Mouse (Mus musculus): ENCODE results near the gene Rab6b.
"Not testable (repeated sequence)": the region's sequence is repeated elsewhere in the genome, so short reads cannot be mapped to it uniquely, and the experiment has no call there.

The Rab6b gene

GRCm38 (mm10) chr9:103139481-103139880, 27.9 kb downstream of the Rab6b start:
- DNase-seq (ENCODE audit: extremely low read depth, insufficient read length, low spot score) = peak; percentile 49

- DNase-seq (ENCODE audit: extremely low read depth, insufficient read length, low spot score) = no peak
Observed at GRCm38 (mm10) chr9:103140384-103140783, 28.8 kb downstream of the Rab6b start.

- no peak for DNase-seq (ENCODE audit: extremely low read depth, insufficient read length, low spot score)
Observed at GRCm38 (mm10) chr9:103141266-103141665, 29.7 kb downstream of the Rab6b start.

- no peak for DNase-seq (ENCODE audit: extremely low read depth, insufficient read length, low spot score)
Observed at GRCm38 (mm10) chr9:103143881-103144280, 32.3 kb downstream of the Rab6b start.

GRCm38 (mm10) chr9:103145351-103145750, 33.8 kb downstream of the Rab6b start:
- no peak for DNase-seq (ENCODE audit: extremely low read depth, insufficient read length, low spot score)

- DNase-seq (ENCODE audit: extremely low read depth, insufficient read length, low spot score) = no peak
Observed at GRCm38 (mm10) chr9:103146257-103146656, 34.7 kb downstream of the Rab6b start.

GRCm38 (mm10) chr9:103146703-103147102, 35.1 kb downstream of the Rab6b start:
- DNase-seq (ENCODE audit: extremely low read depth, insufficient read length, low spot score) = no peak

- DNase-seq (ENCODE audit: extremely low read depth, insufficient read length, low spot score) = no peak
Observed at GRCm38 (mm10) chr9:103147103-103147502, 35.5 kb downstream of the Rab6b start.

- DNase-seq (ENCODE audit: extremely low read depth, insufficient read length, low spot score) = no peak
Observed at GRCm38 (mm10) chr9:103149074-103149799, 37.6 kb downstream of the Rab6b start.

- no peak for DNase-seq (ENCODE audit: extremely low read depth, insufficient read length, low spot score)
Observed at GRCm38 (mm10) chr9:103153286-103153685, 41.7 kb downstream of the Rab6b start.

GRCm38 (mm10) chr9:103154568-103154967, 43.0 kb downstream of the Rab6b start:
- DNase-seq (ENCODE audit: extremely low read depth, insufficient read length, low spot score) = no peak

- DNase-seq (ENCODE audit: extremely low read depth, insufficient read length, low spot score) = not testable (repeated sequence)
Observed at GRCm38 (mm10) chr9:103155158-103155557, 43.6 kb downstream of the Rab6b start.

- no peak for DNase-seq (ENCODE audit: extremely low read depth, insufficient read length, low spot score)
Observed at GRCm38 (mm10) chr9:103163806-103164205, 52.2 kb downstream of the Rab6b start.

GRCm38 (mm10) chr9:103168046-103168445, 56.5 kb downstream of the Rab6b start:
- no peak for DNase-seq (ENCODE audit: extremely low read depth, insufficient read length, low spot score)

- DNase-seq (ENCODE audit: extremely low read depth, insufficient read length, low spot score) = no peak
Observed at GRCm38 (mm10) chr9:103168771-103169170, 57.2 kb downstream of the Rab6b start.

GRCm38 (mm10) chr9:103174771-103175519, 63.4 kb downstream of the Rab6b start:
- DNase-seq (ENCODE audit: extremely low read depth, insufficient read length, low spot score) = no peak

GRCm38 (mm10) chr9:103175692-103176091, 64.1 kb downstream of the Rab6b start:
- no peak for DNase-seq (ENCODE audit: extremely low read depth, insufficient read length, low spot score)

GRCm38 (mm10) chr9:103180303-103180702, 68.7 kb downstream of the Rab6b start:
- DNase-seq (ENCODE audit: extremely low read depth, insufficient read length, low spot score) = peak; percentile 42

GRCm38 (mm10) chr9:103180807-103181565, 69.4 kb downstream of the Rab6b start:
- peak; percentile 72 for DNase-seq (ENCODE audit: extremely low read depth, insufficient read length, low spot score)

- no peak for DNase-seq (ENCODE audit: extremely low read depth, insufficient read length, low spot score)
Observed at GRCm38 (mm10) chr9:103181886-103182285, 70.3 kb downstream of the Rab6b start.

GRCm38 (mm10) chr9:103184855-103185254, 73.3 kb downstream of the Rab6b start:
- DNase-seq (ENCODE audit: extremely low read depth, insufficient read length, low spot score) = no peak
